Mouse (Mus musculus): ENCODE data around the gene Tunar.
A peak's percentile ranks its signal among the peaks of the same experiment; 100 is the strongest.

DNA sequence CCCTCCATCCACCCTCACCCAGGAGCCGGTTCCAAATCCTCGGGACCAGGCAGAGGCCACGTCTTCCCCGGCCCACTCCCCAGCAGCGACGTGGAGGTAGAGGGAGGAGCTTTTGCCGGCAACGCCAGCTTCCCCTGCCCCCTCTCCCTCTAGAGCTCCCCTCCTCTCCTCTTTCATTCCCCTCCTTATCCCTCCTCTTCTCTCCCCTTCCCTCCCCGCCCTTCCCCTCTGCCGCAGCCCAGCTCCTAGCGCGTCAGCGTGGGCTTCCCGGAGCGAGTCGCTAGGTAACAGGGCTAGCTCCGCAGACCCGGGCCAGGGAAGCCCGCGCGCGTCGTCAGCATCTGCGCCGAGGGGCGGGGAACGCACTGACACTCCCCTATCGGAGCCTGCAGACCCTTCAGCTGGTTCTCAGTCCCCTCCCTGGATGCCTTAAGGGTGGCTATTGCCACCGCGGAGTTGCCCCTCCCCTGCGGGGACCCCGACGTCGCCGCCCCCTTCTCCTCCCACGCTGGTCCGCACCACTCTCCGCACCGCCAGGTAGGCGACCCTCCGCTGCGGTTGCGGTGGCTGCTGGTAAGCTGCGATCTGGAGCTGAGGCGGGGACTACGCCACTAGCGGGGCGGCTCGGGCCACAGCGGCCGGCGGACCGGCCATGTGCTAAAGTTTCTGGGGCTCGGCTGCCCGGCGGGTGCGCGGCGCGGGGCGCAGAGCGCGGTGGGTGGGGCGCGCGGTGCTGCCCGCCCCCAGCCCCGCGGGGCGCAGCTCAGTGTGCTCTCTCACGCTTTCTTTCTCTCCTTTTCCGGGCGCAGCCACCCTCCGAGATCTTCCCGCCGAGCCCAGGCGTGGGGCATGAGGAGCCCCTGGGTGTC is 3.0 kb downstream of the Tunar start:
- TF ChIP-seq CTCF (IDR thresholded peaks at IDR 0.05; ENCODE audit: insufficient read depth, low read depth, low read length) (no peak), POLR2A (IDR thresholded peaks at IDR 0.05; ENCODE audit: insufficient read depth, low read depth, low read length) (0 out of 2 replicates have a peak, but pooled peaks have one; percentile 10)
